Mouse (Mus musculus) R1 (cell line): ENCODE results near the gene Itga8.

Experiments used
- DNase-seq: peaks from one replicate; pipeline ENCODE4 v3.0.0-alpha.2; 2018; ENCODE audit warnings: low read depth, low spot score

The Itga8 gene

GRCm38 (mm10) chr2:12198214-12198613 is 103.5 kb downstream of the Itga8 start:
- no peak for DNase-seq

DNA sequence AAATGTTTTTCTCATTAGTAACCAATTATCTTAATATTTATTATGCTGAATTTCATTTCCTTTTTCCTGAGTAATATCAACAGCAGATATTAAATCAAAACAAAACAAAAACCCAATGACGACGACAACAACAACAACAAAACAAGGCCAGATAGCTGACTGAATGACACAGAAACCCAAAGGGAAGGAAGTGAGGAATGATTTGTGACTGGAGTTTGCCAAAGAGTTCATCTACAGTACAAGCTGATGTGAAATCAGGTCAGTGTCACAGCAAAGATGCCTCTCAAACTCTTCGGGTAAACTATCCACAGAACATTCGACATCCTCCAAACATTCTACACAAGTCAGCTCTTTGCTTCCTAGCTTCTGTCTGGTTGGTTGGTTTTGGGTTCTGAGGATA is 104.0 kb downstream of the Itga8 start:
- DNase-seq = no peak

- DNase-seq = no peak
Measured at GRCm38 (mm10) chr2:12189026-12189425, 112.7 kb downstream of the Itga8 start.

DNA sequence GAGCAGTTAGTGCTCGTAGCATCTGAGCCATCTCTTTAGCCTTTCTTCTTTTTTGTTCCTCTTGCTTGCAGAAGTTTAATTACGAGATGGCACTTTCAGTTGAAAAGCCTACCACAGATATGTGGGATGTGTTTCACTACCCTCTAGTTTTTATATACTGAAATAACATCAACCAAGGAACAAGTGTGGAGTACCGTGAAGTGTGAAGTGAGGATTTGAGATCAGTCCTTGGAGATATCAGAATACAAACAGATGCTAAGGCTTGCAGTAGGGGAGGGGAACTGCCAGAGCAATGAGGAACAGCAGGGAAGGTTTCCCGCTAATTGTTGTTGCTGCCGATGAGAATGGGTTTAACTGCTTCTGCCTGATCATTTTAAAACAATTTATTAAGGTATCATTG is 114.1 kb downstream of the Itga8 start:
- no peak for DNase-seq

DNA sequence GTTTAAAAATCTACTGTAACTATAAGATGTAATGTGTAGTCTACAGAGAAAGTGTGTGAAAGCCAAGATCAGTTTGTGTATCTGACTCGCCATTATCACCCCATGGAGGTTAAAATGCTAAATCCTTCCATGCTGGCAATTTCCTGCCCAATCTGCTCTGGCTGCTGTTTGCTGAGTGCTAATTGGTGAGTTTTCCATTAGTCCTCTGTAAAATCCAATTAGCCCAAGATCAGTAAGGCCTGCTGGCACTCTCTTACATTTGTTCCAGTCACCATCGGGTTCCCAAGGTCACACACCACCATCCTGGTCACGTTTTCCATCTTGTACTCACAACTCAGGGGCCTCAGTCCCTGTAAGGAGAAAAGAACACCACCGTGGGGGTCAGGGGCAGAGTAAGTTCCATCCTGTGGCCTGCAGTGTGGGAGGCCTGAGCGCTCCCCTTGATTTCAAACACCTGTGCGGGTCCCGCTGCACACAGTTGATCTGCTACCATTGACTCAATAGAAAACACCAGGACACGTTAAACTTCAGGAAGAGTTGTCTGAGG is 119.2 kb downstream of the Itga8 start:
- DNase-seq = no peak

DNA sequence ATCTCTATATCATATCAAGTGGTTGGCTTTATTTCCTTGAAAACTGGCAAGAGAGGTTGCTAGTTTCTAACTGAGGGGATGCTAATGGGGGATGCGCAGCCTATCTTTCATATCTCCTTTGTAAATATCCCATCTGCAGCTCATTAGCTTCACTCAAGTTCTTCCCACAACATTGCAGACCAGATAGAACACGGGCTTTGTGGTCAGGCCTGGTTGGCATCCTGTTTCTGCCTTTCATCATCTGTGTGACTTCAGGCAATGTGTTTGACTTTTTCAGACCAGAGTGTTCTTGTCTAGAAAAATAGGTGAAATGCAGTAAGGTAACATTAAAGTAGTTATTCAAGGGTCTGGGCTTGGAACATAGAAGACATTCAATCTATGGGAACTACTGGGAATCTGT is 121.1 kb downstream of the Itga8 start:
- DNase-seq = no peak

DNA sequence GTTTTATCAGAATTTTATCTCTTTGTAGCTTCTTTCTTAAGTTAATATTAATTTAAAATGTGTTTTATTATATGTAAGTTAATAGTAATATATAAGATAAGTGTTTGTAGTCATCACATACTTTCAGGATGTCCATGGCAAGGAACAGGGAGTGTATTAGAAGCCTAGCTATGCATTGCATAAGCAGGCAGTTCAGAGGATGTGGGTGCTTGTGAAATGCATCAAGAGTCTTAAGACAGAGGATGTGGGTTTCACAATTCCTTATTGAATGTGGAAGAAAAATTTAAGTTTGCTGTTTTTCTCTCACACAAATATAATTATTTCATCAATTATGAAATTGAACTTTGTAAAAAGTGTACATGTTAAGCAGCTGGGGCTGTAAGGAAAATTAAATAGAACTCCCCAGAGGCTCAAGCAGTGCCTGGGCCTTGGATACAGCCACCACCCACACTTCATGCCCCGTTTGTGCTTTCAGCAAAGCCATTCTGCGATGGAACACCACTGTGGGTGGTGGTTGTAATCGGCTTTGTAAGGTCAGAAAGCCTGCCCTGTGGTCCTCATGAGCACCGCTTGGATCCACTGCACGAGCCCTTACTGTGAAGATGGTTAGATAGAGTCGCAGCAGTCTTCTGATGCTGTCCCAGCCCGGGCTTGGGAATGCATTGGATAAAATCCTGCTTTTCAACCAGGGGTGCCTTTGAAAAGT is 126.8 kb downstream of the Itga8 start:
- no peak for DNase-seq

- DNase-seq = no peak
Measured at GRCm38 (mm10) chr2:12170221-12170620, 131.5 kb downstream of the Itga8 start.

DNA sequence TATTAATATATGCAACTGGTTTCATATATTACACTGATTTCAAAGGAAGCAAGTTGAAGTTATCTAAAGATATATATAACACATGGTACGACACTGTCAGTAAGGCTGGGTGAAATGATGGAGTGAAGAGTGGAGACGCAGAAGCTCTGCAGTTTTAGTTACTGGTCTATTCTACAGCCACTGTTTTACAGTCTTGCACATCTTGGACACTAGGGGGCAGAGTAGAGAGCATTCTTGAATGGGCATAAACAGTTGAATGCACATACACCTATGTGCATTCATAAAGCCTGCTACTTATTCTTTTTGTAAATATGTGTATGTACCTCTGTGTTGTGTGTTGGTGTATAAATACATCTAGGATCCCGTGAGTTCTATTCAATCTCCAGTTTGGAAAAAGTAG is 141.2 kb downstream of the Itga8 start:
- peak; percentile 58 for DNase-seq

DNA sequence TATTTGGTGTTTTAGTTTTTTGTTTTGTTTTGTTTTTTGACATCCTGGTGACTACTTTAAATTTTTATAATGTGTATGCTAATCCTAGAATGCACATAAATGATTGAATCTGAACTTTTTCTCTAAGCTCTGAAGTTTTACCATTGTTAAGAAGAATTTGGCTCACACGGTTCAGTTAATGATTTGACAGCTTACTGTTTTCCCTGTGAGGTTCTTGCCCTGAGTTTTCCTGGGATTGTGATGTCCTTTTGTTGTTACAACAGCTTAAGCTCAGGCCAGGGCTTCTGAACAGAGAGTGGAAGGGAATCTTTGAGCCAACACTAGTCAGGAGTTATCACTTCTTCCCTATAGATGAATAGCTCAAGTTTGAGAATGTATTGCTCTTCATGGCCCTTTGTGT is 144.7 kb downstream of the Itga8 start:
- no peak for DNase-seq

DNA sequence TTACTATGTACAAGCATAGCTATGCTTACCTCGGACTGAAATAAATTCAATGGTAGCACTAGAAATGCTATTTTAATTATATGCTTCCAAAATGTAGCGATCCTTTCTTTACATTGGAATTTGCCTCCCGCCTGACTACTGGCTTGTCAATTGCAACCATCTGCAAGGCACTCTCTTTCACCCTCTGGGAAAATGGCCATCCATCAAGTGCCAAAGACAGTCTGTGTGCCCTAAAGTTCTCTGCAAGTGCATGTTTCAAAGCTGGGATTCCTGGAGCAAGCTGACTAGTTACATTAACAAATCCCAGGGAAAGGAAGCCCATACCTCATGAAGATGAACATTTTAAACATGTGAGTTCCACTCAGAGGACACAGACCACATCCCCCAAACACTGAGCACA is 145.3 kb downstream of the Itga8 start:
- no peak for DNase-seq

DNA sequence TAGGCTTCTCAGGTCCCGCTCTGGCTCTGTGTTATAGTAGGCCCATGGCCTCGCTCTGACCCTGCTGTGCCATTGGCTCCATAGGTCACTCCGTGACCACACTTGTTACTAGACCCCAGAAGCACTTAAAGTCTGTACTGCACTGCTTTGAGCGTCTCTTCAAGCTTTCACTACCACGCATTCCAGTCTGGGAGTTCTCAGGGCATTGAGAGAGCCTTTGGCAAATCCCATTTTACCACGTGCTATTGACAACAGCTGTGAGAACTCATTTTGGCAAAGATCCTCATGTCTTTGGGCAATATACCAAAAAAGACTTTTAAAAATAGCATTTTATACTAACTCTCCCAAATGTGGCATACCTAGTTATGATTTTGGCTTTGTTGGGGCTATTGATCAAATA is 147.0 kb downstream of the Itga8 start:
- no peak for DNase-seq

DNA sequence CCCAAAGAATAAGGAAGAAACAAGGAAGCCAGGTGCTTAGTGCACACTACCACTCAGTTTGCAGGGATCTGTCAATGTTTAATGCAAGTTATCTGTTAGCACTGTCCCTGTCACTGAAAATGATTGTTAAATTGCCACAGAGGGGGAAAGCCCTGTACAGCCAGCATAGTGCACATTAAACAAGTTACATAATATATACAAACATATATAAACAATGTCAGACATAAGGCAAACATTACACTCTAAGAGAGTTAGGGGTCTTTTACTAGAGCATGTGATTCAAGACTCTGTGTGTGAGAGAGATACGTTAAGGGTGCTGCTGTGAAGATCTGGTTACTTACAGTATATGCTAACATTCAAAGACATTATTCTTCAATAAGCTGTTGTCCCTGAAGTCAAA is 148.2 kb downstream of the Itga8 start:
- DNase-seq = no peak

GRCm38 (mm10) chr2:12147902-12148301 is 153.8 kb downstream of the Itga8 start:
- no peak for DNase-seq

DNA sequence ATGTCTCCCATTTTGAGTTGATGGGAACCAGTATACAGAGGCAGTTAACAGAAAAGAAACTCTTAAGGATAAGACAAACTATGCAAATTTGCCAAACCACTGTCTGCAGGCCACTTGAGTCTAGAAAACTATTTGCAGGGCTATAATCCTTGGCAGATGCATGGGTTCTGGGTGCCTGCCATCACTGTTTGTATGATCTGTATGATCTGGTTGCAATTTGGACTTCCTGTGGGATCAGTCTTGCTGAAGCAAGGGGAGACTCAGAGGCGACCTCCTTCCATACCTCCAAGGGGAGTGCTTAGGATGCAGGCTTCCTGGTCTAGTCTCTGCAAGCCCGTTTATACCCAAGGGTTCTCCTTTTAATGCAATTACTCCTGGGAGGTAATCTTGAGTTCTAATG is 155.1 kb downstream of the Itga8 start:
- DNase-seq = no peak

DNA sequence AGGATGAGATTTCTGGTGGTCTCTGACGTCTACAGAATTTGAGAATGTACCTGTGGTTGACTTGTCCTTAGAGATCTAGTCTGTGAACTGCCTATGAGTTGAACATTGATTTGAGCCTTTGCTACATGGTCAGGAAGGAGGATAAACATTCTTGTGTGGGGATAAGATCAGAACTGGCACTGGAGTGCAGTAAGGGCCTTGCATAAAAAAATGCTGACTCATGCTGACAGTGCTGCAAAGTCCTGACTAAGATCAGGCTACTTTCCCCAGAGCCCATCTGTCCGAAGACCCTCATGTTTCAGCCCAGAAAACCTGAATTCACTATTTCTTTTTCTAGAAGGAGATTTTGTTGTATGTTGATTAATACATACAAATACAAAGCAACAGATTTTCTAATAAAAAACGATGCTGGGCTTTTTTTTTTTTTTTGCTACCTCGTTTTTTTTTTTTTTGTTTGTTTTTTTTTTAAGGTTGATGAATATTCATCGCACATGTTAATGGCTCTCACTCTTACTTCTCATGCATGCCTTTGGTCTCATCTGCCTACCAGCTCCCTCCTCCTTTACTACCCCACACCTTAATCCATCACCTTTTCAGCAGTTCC is 162.9 kb downstream of the Itga8 start:
- peak; percentile 70 for DNase-seq

DNA sequence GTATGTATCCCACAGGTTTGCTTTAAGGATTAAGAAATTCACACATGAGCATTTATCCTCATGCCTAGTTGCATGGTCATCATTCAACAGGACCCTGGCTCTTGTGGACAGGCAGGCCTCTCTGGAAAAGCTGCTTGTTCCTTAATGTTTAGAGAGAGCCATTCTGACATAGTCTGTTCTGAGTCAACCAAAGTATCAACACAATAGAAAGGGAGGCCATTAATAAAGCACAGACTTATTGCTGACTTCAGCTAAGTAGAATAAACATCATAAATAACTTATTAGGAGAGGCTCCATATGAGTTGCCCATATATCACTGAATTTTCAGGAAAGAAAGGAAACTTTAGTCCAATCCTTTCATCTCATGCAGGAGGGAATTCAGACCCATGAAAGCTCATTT is 175.1 kb downstream of the Itga8 start:
- DNase-seq = no peak

DNA sequence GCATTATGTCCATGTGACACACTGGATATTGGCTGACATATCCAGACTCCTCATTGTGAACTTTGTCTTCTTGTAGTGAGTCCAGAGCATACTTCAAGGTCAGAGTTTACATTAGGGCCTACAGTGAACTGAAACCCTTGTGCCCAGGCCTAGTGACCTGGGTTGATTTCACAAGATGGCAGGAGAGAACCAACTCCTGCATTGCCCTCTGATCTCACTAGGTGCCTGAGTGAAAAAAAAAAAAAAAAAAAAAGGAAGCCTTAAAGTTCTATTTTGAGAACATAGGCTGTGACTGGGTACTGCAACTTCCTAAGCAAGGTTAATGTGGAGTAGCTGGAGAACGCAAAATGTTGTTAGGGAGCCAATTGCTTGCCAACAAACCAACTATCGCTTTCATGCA is 186.2 kb downstream of the Itga8 start:
- DNase-seq = no peak

DNA sequence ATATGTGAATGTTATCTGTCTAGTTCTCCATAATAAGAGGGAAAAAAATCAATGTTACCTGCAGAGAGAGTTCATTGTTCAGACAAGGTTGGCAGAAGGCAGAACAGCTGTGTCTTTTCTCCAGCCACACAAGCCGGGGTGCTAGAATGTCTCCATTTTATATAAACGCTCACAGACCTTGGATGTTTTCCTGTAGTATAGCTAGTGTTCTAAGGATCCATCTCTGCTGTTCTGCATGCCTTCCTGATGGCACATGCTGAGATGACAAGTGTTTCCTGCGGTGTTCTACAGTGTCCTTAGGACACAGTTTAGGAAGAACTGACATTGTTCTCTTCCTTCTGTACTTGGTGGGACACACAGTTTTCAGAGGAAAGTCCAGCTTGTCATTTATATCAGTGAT is 192.4 kb downstream of the Itga8 start:
- DNase-seq = no peak

DNA sequence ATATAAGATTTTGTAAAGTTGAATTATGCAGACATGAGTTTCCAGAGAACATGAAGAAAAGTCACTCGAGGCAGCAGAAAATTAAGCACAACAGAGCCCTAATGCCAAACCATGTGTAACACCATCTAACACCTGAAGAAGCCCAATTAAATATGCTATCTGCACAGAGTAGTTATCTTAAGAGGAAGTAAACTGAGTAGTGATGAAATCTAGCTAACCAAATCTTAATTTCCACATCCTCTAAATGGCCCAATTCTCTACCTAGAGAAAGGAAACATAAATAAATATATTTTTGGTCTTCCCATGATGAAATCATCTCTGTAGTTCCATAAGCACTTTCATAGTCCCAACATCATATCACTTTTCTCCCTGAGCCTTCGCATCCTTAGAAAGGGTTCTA is 193.4 kb downstream of the Itga8 start:
- DNase-seq = no peak

- DNase-seq = no peak
Measured at GRCm38 (mm10) chr2:12107265-12107664, 194.5 kb downstream of the Itga8 start.

- DNase-seq = no peak
Measured at GRCm38 (mm10) chr2:12103183-12103582, 198.5 kb downstream of the Itga8 start.

GRCm38 (mm10) chr2:12092203-12092984 is 209.3 kb downstream of the Itga8 start:
- DNase-seq = no peak
